Mouse (Mus musculus) adrenal gland, postnatal 10 days (tissue): ENCODE results near the gene Ints14. TPM values are rescaled to one million over a fixed set of nuclear protein-coding genes. Genes with fewer than 3 reads are reported as not detected.
"Not testable (repeated sequence)": the region's sequence is repeated elsewhere in the genome, so short reads cannot be mapped to it uniquely, and the experiment has no call there.

ENCODE experiments used
- DNase-seq: peaks from one replicate; pipeline ENCODE4 v3.0.0; 2021; ENCODE audit warnings: mixed read lengths
- total RNA-seq, 2 experiments: library from RNA; stranded (reverse); gene quantifications; 2 replicates each; pipeline ENCODE4 v1.2.3; 2021

Gene Ints14
- total RNA-seq, 2 experiments from 2014 or later: 27.5 to 31.5 TPM

- DNase-seq: no peak
Observed at GRCm38 (mm10) chr9:64952055-64952454, 8.7 kb upstream of the Ints14 start.

- DNase-seq: no peak
Observed at GRCm38 (mm10) chr9:64953190-64953589, 7.5 kb upstream of the Ints14 start.

GRCm38 (mm10) chr9:64956337-64956736 lies 4.4 kb upstream of the Ints14 start:
- DNase-seq: peak; percentile 71

GRCm38 (mm10) chr9:64957276-64957675 lies 3.4 kb upstream of the Ints14 start:
- no peak for DNase-seq

- no peak for DNase-seq
Observed at GRCm38 (mm10) chr9:64960978-64961320, 244 bp downstream of the Ints14 start.

- no peak for DNase-seq
Observed at GRCm38 (mm10) chr9:64980548-64980947, 19.8 kb downstream of the Ints14 start.

- no peak for DNase-seq
Observed at GRCm38 (mm10) chr9:64981904-64982303, 21.2 kb downstream of the Ints14 start.

- DNase-seq: no peak
Observed at GRCm38 (mm10) chr9:64985037-64985794, 24.5 kb downstream of the Ints14 start.

- DNase-seq: no peak
Observed at GRCm38 (mm10) chr9:64985807-64986206, 25.1 kb downstream of the Ints14 start.

GRCm38 (mm10) chr9:64987651-64988050 lies 26.9 kb downstream of the Ints14 start:
- DNase-seq: no peak

- DNase-seq: no peak
Observed at GRCm38 (mm10) chr9:64988443-64988842, 27.7 kb downstream of the Ints14 start.

- no peak for DNase-seq
Observed at GRCm38 (mm10) chr9:64990291-64990690, 29.6 kb downstream of the Ints14 start.

- DNase-seq: not testable (repeated sequence)
Observed at GRCm38 (mm10) chr9:64995464-64995863, 34.8 kb downstream of the Ints14 start.

GRCm38 (mm10) chr9:65001481-65001880 lies 40.8 kb downstream of the Ints14 start:
- DNase-seq: no peak

- no peak for DNase-seq
Observed at GRCm38 (mm10) chr9:65005737-65006136, 45.0 kb downstream of the Ints14 start.

GRCm38 (mm10) chr9:65010632-65011031 lies 49.9 kb downstream of the Ints14 start:
- DNase-seq: peak; percentile 65

- peak; percentile 78 for DNase-seq
Observed at GRCm38 (mm10) chr9:65011304-65011703, 50.6 kb downstream of the Ints14 start.

GRCm38 (mm10) chr9:65015461-65016222 lies 54.9 kb downstream of the Ints14 start:
- no peak for DNase-seq

GRCm38 (mm10) chr9:65016241-65016977 lies 55.7 kb downstream of the Ints14 start:
- no peak for DNase-seq

GRCm38 (mm10) chr9:65016978-65017827 lies 56.5 kb downstream of the Ints14 start:
- no peak for DNase-seq

- no peak for DNase-seq
Observed at GRCm38 (mm10) chr9:65017896-65018295, 57.2 kb downstream of the Ints14 start.

GRCm38 (mm10) chr9:65018588-65019121 lies 58.0 kb downstream of the Ints14 start:
- no peak for DNase-seq
